Mouse (Mus musculus) ES-E14 (cell line): ENCODE measurements around the gene Tubgcp2. TPM values are rescaled to one million over a fixed set of nuclear protein-coding genes. Genes with fewer than 3 reads are reported as not detected.

ENCODE experiments used
- DNase-seq: peaks from one replicate; pipeline ENCODE4 v3.0.0-alpha.2; 2013; ENCODE audit warnings: low read depth, low spot score
- H3K27ac ChIP-seq: 2 replicates; pipeline ENCODE4 v1.5.1; 2012; ENCODE audit warnings: low read depth, mild to moderate bottlenecking, low read length, moderate library complexity, mixed read lengths; ENCODE audit not compliant: poor library complexity, insufficient read depth, severe bottlenecking
- H3K36me3 ChIP-seq: 2 replicates; pipeline ENCODE4 v1.6.1; 2012; ENCODE audit warnings: mild to moderate bottlenecking, low read length, moderate library complexity, mixed read lengths; ENCODE audit not compliant: control insufficient read depth, poor library complexity, insufficient read depth, severe bottlenecking
- H3K4me1 ChIP-seq, 2 experiments: fragments of 150-350 bp in 1 of 2; sonication (generic) in 1 of 2; 2 replicates each; pipeline ENCODE4 v1.6.1; 2012; ENCODE audit warnings: low read length in 2 of 2, mild to moderate bottlenecking in 1 of 2, mixed read lengths in 1 of 2; ENCODE audit not compliant: control insufficient read depth in 2 of 2, insufficient read depth in 2 of 2, poor library complexity in 1 of 2
- H3K4me3 ChIP-seq, 2 experiments: fragments of 150-350 bp in 1 of 2; sonication (generic) in 1 of 2; 2 replicates each; pipeline ENCODE4 v1.5.1; 2012; ENCODE audit warnings: low read length in 2 of 2, low read depth in 1 of 2, mild to moderate bottlenecking in 1 of 2, mixed read lengths in 1 of 2; ENCODE audit not compliant: insufficient read depth in 1 of 2, poor library complexity in 1 of 2, severe bottlenecking in 1 of 2
- H3K9ac ChIP-seq: 2 replicates; pipeline ENCODE4 v1.6.1; 2012; ENCODE audit warnings: low read depth, mild to moderate bottlenecking, low read length, mixed read lengths; ENCODE audit not compliant: poor library complexity, insufficient read depth, severe bottlenecking
- H3K9me3 ChIP-seq: fragments of 150-350 bp; sonication (generic); 2 replicates; pipeline ENCODE4 v1.6.1; 2012; ENCODE audit warnings: low read depth, mild to moderate bottlenecking, low read length; ENCODE audit not compliant: control insufficient read depth, insufficient read depth
- CHD2 ChIP-seq: IDR thresholded peaks from 2 replicates; pipeline ENCODE4 v1.6.1; 2014; ENCODE audit warnings: mild to moderate bottlenecking, low read depth, low read length, inconsistent platforms
- HCFC1 ChIP-seq: IDR thresholded peaks from 2 replicates; pipeline ENCODE4 v1.6.1; 2012; ENCODE audit warnings: low read length, inconsistent platforms, borderline replicate concordance; ENCODE audit not compliant: insufficient read depth
- MAFK ChIP-seq: IDR thresholded peaks from 2 replicates; pipeline ENCODE4 v1.6.1; 2014; ENCODE audit warnings: mild to moderate bottlenecking, low read depth, low read length, inconsistent platforms; ENCODE audit not compliant: insufficient read depth
- ZC3H11A ChIP-seq: IDR thresholded peaks from 2 replicates; pipeline ENCODE4 v1.6.1; 2012; ENCODE audit warnings: low read depth, mild to moderate bottlenecking, inconsistent platforms, low read length, borderline replicate concordance
- ZNF384 ChIP-seq: IDR thresholded peaks from 2 replicates; pipeline ENCODE4 v1.6.1; 2012; ENCODE audit warnings: low read depth, low read length, inconsistent platforms
- in situ Hi-C, 2 experiments: fragments of 600-800 bp; cut with MboI; formaldehyde crosslinking; loops; one replicate each; pipeline ENCODE4 v1.15.1; 2025; ENCODE audit warnings: low sequenced_read_pairs in 2 of 2, inconsistent platforms in 1 of 2; ENCODE audit not compliant: unreplicated experiment in 2 of 2
- total RNA-seq: library from RNA; depleted of rRNA; stranded (reverse); fragments of 300-350 nt; gene quantifications from 2 replicates; pipeline ENCODE4 v1.2.3, GENCODE M21; 2012

Gene Tubgcp2
- total RNA-seq, 1 experiment = 28.1 TPM

- peaks cover 0 to 3% of the 10 kb centered on the region in 2 experiments; a peak in 1 of 4 replicates for H3K4me1 ChIP-seq
- no peak for TF ChIP-seq ZC3H11A
- TF ChIP-seq HCFC1 = no peak
- no peak for TF ChIP-seq ZNF384
- TF ChIP-seq CHD2 = no peak
- TF ChIP-seq MAFK = no peak
- no peak overlapping the region for H3K9ac ChIP-seq
- DNase-seq = no peak
- no peak overlapping the region for H3K27ac ChIP-seq
- in situ Hi-C loops = loop anchor here in 1 of 2 experiments (5.0 kb wide), 1 partner anchor 165 kb away; no protein-coding TSS in a partner anchor
- no peaks in the 10 kb centered on the region for H3K9me3 ChIP-seq
- H3K4me3 ChIP-seq = no peak overlapping the region
- H3K36me3 ChIP-seq = no peaks in the 10 kb centered on the region
Observed at GRCm38 (mm10) chr7:140067397-140067796, 30.9 kb upstream of the Tubgcp2 start.

GRCm38 (mm10) chr7:140063092-140063491 lies 26.6 kb upstream of the Tubgcp2 start:
- Histone ChIP-seq H3K9me3 (no peaks in the 10 kb centered on the region), H3K27ac (no peak overlapping the region), H3K36me3 (no peaks in the 10 kb centered on the region), H3K4me3 (no peak overlapping the region), H3K9ac (no peak overlapping the region), H3K4me1 (peaks cover 0 to 9% of the 10 kb centered on the region in 2 experiments; a peak in 2 of 4 replicates)
- TF ChIP-seq ZNF384 (no peak), ZC3H11A (peak; percentile 59), CHD2 (no peak), HCFC1 (no peak), MAFK (no peak)
- DNase-seq = peak; percentile 83
- in situ Hi-C loops = no loop called here

- Histone ChIP-seq H3K36me3 (no peaks in the 10 kb centered on the region), H3K4me3 (no peak overlapping the region), H3K9ac (no peak overlapping the region), H3K27ac (no peak overlapping the region), H3K4me1 (peaks cover 0 to 9% of the 10 kb centered on the region in 2 experiments; a peak in 2 of 4 replicates), H3K9me3 (no peaks in the 10 kb centered on the region)
- TF ChIP-seq ZNF384 (no peak), CHD2 (no peak), MAFK (no peak), ZC3H11A (no peak), HCFC1 (no peak)
- in situ Hi-C loops = no loop called here
- DNase-seq = no peak
Observed at GRCm38 (mm10) chr7:140062307-140062706, 25.8 kb upstream of the Tubgcp2 start.

- Histone ChIP-seq H3K4me3 (peak overlapping the region; percentile 66 to 72; a peak in 3 of 4 replicates), H3K36me3 (no peaks in the 10 kb centered on the region), H3K4me1 (peaks cover 0 to 9% of the 10 kb centered on the region in 2 experiments; a peak in 2 of 4 replicates), H3K9ac (no peak overlapping the region), H3K9me3 (no peaks in the 10 kb centered on the region), H3K27ac (no peak overlapping the region)
- no peak for DNase-seq
- no peak for TF ChIP-seq ZC3H11A
- TF ChIP-seq CHD2 = no peak
- TF ChIP-seq ZNF384 = no peak
- no peak for TF ChIP-seq MAFK
- TF ChIP-seq HCFC1 = no peak
- in situ Hi-C loops = no loop called here
Observed at GRCm38 (mm10) chr7:140061832-140062130, 25.3 kb upstream of the Tubgcp2 start.
